Mouse (Mus musculus): ENCODE measurements around the gene Slc25a19.

- TF ChIP-seq CTCF (IDR thresholded peaks at IDR 0.05; ENCODE audit: borderline replicate concordance, control insufficient read depth, extremely low read depth, insufficient read depth, low read length, poor library complexity), result no peak
- no peak for TF ChIP-seq POLR2A (IDR thresholded peaks at IDR 0.05; ENCODE audit: control insufficient read depth, extremely low read depth, insufficient read depth, low read length, poor library complexity)
These were observed 44.3 kb upstream of the Slc25a19 start for GRCm38 (mm10) chr11:115672226-115672987.
